Mouse (Mus musculus) CH12.LX (cell line): ENCODE data around the gene Bmp10.

ENCODE experiments used
- CHD2 ChIP-seq: IDR thresholded peaks from 2 replicates; pipeline ENCODE4 v1.6.1; 2011; ENCODE audit warnings: low read length, improper control_type of control experiment
- CTCF ChIP-seq, 2 experiments: IDR thresholded peaks in 1 of 2; conservative IDR thresholded peaks in 1 of 2; 2 replicates each; pipeline ENCODE4 v1.5.1; 2011 to 2012; ENCODE audit warnings: low read depth in 2 of 2, low read length in 2 of 2, improper control_type of control experiment in 1 of 2, inconsistent platforms in 1 of 2, mild to moderate bottlenecking in 1 of 2, moderate library complexity in 1 of 2
- HCFC1 ChIP-seq: IDR thresholded peaks from 2 replicates; pipeline ENCODE4 v1.6.1; 2012; ENCODE audit warnings: low read depth, mild to moderate bottlenecking, inconsistent platforms, low read length, improper control_type of control experiment
- KAT2A ChIP-seq: IDR thresholded peaks from 2 replicates; pipeline ENCODE4 v1.6.1; 2012; ENCODE audit warnings: low read length, improper control_type of control experiment, inconsistent platforms; ENCODE audit not compliant: insufficient replicate concordance
- MAX ChIP-seq: IDR thresholded peaks from 2 replicates; pipeline ENCODE4 v1.6.1; 2011; ENCODE audit warnings: low read length, improper control_type of control experiment
- NELFE ChIP-seq: IDR thresholded peaks from 2 replicates; pipeline ENCODE4 v1.6.1; 2011; ENCODE audit warnings: low read depth, low read length, improper control_type of control experiment
- POLR2A ChIP-seq: IDR thresholded peaks from 2 replicates; pipeline ENCODE4 v1.6.1; 2011; ENCODE audit warnings: low read depth, mild to moderate bottlenecking, improper control_type of control experiment, low read length
- UBTF ChIP-seq: IDR thresholded peaks from 2 replicates; pipeline ENCODE4 v1.6.1; 2012; ENCODE audit warnings: low read depth, mild to moderate bottlenecking, inconsistent platforms, low read length, improper control_type of control experiment, moderate library complexity

- TF ChIP-seq POLR2A (no peak), UBTF (no peak), CHD2 (no peak), MAX (no peak), CTCF (conservative IDR thresholded peaks at IDR 0.05 in 1 of 2, IDR thresholded peaks at IDR 0.05 in 1 of 2; ENCODE audit: low read depth in 2 of 2, low read length in 2 of 2) (no peak), KAT2A (no peak), NELFE (no peak), HCFC1 (no peak)
Measured at GRCm38 (mm10) chr6:87483224-87483899, 54.6 kb downstream of the Bmp10 start.
